Mouse (Mus musculus) hindbrain, embryonic 16.5 days (tissue): ENCODE measurements around the gene Chrng. TPM values are rescaled to one million over a fixed set of nuclear protein-coding genes. Genes with fewer than 3 reads are reported as not detected.

ENCODE experiments used
- ATAC-seq: fragments of 200-750 bp; cut with Nextera tagmentation; 2 replicates; pipeline ENCODE4 v1.8.0; 2017; ENCODE audit warnings: moderate TSS enrichment, moderate library complexity
- H3K27ac ChIP-seq: fragments of 300-500 bp; sonication (generic); 2 replicates; pipeline ENCODE4 v1.5.1; 2014; ENCODE audit warnings: low read depth, mild to moderate bottlenecking, control low read depth, low read length, moderate library complexity
- H3K27me3 ChIP-seq: fragments of 300-500 bp; sonication (generic); replicated peaks from 2 replicates; pipeline ENCODE4 v1.6.1; 2014; ENCODE audit warnings: low read length; ENCODE audit not compliant: control insufficient read depth, insufficient read depth
- H3K36me3 ChIP-seq: fragments of 300-500 bp; sonication (generic); 2 replicates; pipeline ENCODE4 v1.6.1; 2014; ENCODE audit warnings: mild to moderate bottlenecking, low read length, moderate library complexity, mixed read lengths; ENCODE audit not compliant: control insufficient read depth, insufficient read depth
- H3K4me1 ChIP-seq: fragments of 300-500 bp; sonication (generic); 2 replicates; pipeline ENCODE4 v1.6.1; 2014; ENCODE audit warnings: low read depth, low read length; ENCODE audit not compliant: control insufficient read depth, insufficient read depth
- H3K4me2 ChIP-seq: fragments of 300-500 bp; sonication (generic); 2 replicates; pipeline ENCODE4 v1.6.1; 2014; ENCODE audit warnings: mild to moderate bottlenecking, low read length, control low read depth, moderate library complexity
- H3K4me3 ChIP-seq: fragments of 300-500 bp; sonication (generic); 2 replicates; pipeline ENCODE4 v1.5.1; 2014; ENCODE audit warnings: mild to moderate bottlenecking, low read length, control low read depth, moderate library complexity
- H3K9ac ChIP-seq: fragments of 300-500 bp; sonication (generic); 2 replicates; pipeline ENCODE4 v1.6.1; 2014; ENCODE audit warnings: low read depth, mild to moderate bottlenecking, control low read depth, low read length, moderate library complexity
- H3K9me3 ChIP-seq: fragments of 300-500 bp; sonication (generic); 2 replicates; pipeline ENCODE4 v1.6.1; 2014; ENCODE audit warnings: mild to moderate bottlenecking, low read length, moderate library complexity; ENCODE audit not compliant: control insufficient read depth
- WGBS: fragments of 180-500 bp; shearing (Covaris S2); extraction: QIAGEN DNeasy Blood & Tissue Kit; methylation state at CpG from one replicate; pipeline ENCODE4 v1.1.7; 2014; 5-methylcytosine and 5-hydroxymethylcytosine counted together
- polyA plus RNA-seq: library from polyadenylated mRNA; unstranded; fragments of >200 nt; fragmentation: Nextera tagmentation; extraction: Ambion mirVana; gene quantifications from 2 replicates; pipeline ENCODE4 v1.2.1, GENCODE M21; 2015

The Chrng gene
- polyA plus RNA-seq, 1 experiment from 2014 or later, result not detected

DNA sequence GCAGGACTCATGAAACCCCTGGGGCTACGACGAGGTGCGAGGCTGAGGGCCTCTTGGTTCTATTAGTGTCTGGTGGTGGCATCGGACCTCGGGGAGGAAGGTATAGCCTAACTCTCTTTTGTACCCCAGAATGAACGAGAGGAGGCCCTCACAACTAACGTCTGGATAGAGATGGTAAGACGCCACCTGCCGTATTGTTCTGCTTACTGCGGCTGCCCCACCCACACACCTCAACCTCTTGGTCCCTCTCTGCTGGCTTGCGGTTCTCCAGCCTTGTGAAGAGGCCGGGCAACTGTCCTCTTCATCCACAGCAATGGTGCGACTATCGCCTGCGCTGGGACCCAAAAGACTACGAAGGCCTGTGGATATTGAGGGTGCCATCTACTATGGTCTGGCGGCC is 1.9 kb downstream of the Chrng start:
- no peak overlapping the region for H3K9ac ChIP-seq
- WGBS, result 24% methylated on average over 17 of the region's 17 CpGs
- no peaks in the 10 kb centered on the region for H3K9me3 ChIP-seq
- peaks cover 2% of the 10 kb centered on the region; the same call in 1 of the 2 replicates for H3K27me3 ChIP-seq
- no peak for ATAC-seq
- no peak overlapping the region for H3K27ac ChIP-seq
- no peak overlapping the region for H3K4me3 ChIP-seq
- no peaks in the 10 kb centered on the region for H3K4me1 ChIP-seq
- H3K36me3 ChIP-seq, result no peaks in the 10 kb centered on the region
- no peak overlapping the region for H3K4me2 ChIP-seq

DNA sequence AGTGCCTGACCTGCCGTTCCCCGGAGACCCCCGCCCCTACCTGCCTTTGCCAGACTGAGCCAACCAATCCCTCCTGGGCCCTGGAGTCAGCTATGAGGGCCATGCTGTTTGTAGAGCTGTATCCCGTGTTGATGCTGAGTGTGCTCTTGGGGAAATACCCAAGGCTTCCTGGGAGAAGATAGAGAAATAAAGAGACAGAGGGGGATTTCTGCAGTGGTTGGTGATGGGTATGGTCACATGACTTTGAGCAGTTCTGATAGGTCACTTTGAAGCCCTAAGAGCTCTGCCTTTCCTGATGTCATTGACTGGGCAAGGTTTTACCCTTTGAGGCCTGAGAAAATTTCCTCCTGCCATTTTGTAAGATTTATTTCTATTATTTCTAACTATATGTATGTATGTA is 7.0 kb downstream of the Chrng start:
- no peak overlapping the region for H3K9ac ChIP-seq
- ATAC-seq, result no peak
- no peak overlapping the region for H3K4me3 ChIP-seq
- no peak overlapping the region for H3K4me2 ChIP-seq
- peaks cover 2% of the 10 kb centered on the region; the same call in 1 of the 2 replicates for H3K27me3 ChIP-seq
- peaks cover 22% of the 10 kb centered on the region for H3K4me1 ChIP-seq
- H3K27ac ChIP-seq, result no peak overlapping the region
- H3K9me3 ChIP-seq, result no peaks in the 10 kb centered on the region
- no peaks in the 10 kb centered on the region for H3K36me3 ChIP-seq
- WGBS, result 88% methylated on average over 4 of the region's 4 CpGs

DNA sequence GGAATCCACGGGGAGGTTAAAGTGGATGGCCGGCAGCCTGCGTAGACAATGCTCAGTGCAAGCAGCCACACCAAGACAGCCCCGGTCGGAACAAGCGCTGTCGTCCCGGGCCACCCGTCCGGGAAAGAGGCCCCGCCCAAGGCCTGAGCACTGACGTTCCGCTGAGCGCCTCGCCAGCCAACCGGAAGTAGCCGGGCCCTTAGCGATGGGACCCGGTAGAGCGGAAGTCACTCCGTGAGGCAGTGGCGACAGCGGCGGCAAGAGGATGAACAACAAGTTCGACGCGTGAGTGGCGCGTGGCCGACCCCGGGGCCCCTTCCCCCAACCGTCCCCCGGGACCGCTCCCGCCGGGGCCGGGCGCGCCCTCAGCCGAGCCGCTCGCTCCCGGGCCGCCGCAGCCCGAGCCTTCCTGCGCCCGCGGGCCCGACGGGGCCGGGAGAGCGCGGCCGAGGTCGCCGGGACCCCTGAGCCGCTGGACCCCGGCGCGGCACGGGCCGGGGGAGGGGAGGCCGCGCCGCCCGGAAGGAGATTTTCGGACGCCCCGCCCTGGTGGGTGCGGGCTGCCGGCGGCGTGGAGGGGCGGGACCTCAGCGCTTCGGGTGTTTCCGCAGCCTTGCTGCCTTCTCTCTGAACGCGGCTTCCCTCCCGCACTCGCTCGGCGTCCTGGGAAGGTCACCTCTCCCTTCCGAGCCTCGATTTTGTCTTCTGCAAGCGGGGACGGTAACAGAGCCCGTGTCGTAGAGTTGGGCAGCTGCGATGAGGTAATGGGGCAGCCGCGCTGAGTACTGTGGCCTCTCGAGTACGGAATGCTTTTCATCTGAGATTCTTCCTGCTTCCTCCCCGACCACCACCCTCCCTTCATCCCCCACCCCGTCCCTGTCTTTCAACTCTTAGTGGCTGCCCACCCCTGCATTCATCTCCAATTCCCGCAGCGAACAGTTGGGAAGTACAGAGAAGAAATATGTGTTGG is 9.6 kb downstream of the Chrng start, which contains the start of gene Eif4e2:
TSS of gene Eif4e2 (plus strand) at position 180 of the 970 bp plus-strand sequence.
- Histone ChIP-seq H3K27ac (peak within 1 kb of the TSS; percentile 99), H3K4me2 (peak within 1 kb of the TSS; percentile 80), H3K4me1 (peaks cover 30% of the 10 kb centered on the region), H3K9ac (peak within 1 kb of the TSS; percentile 99), H3K36me3 (no peaks in the 10 kb centered on the region), H3K4me3 (peak within 1 kb of the TSS; percentile 96), H3K9me3 (no peaks in the 10 kb centered on the region), H3K27me3 (no peaks in the 10 kb centered on the region)
- ATAC-seq, result peak; percentile 97
- under 1% methylated on average over 79 of the region's 99 CpGs for WGBS

DNA sequence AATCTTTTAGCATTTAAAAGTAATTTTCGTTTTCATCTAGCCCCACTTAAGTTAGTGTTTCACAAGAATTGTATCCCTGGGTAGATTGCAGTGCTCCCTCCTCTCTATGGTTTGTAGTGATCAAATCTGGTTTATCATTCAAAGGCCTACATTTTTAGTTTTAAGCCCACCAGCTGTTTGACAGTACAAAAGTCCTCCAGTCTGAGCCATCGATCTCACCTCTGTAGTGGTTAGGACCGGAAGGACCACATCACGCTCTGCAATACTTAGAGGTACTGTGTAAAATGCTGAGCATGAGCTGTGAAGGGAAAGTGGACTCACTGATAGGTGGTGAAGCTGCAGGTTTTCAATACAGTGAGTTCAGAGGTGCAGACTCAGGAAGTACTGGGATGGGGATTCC is 10.3 kb downstream of the Chrng start:
- ATAC-seq, result no peak
- Histone ChIP-seq H3K4me1 (peaks cover 30% of the 10 kb centered on the region), H3K4me2 (peak overlapping the region; percentile 80), H3K27me3 (no peaks in the 10 kb centered on the region), H3K9ac (peak overlapping the region; percentile 99), H3K4me3 (peak overlapping the region; percentile 96), H3K27ac (peak overlapping the region; percentile 99; the same call in 1 of the 2 replicates), H3K36me3 (0 out of 2 replicates have a peak, but pooled peaks cover 5% of the 10 kb centered on the region), H3K9me3 (no peaks in the 10 kb centered on the region)
- WGBS, result 30% methylated on average over 4 of the region's 4 CpGs

DNA sequence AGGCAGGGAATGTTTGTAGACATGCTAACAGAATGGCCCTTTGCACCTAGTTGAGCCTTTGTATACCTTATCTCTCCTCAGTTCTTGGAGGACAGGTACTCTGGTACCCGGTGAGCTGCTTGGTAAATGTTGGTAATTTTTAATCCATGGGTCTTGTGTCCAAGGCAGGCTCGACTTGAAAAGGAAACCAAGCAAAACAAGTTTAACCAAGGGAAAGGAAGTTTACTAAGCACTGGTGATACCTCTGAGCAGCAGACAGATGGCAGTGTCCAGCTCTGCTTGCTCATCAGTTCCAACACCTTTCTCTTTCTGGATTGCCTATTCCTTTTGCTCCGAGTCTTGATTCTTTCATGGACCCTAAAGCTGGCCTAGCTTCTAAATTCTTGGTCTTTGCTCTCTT is 13.5 kb downstream of the Chrng start:
- WGBS, result 65% methylated on average over 3 of the region's 3 CpGs
- H3K36me3 ChIP-seq, result peaks cover 28% of the 10 kb centered on the region
- no peak overlapping the region for H3K4me2 ChIP-seq
- H3K27me3 ChIP-seq, result no peaks in the 10 kb centered on the region
- no peak for ATAC-seq
- peaks cover 28% of the 10 kb centered on the region for H3K4me1 ChIP-seq
- no peak overlapping the region for H3K4me3 ChIP-seq
- H3K27ac ChIP-seq, result no peak overlapping the region
- no peak overlapping the region for H3K9ac ChIP-seq
- H3K9me3 ChIP-seq, result no peaks in the 10 kb centered on the region

DNA sequence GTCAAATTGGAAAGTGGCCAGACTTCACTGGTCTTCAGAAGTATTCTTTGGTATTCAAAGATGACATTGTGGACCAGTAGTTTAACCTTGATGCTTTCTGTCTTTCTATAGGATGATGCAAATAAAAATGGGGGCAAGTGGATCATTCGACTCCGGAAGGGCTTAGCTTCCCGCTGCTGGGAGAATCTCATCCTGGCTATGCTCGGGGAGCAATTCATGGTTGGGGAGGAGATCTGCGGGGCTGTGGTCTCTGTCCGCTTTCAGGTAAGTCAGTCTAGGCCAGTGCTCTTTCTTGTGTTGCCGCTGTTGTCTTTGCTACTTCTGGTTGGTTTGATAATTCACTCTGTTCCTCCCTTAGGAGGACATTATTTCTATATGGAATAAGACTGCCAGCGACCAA is 21.3 kb downstream of the Chrng start:
- Histone ChIP-seq H3K4me2 (no peak overlapping the region), H3K27me3 (no peaks in the 10 kb centered on the region), H3K9me3 (no peaks in the 10 kb centered on the region), H3K9ac (no peak overlapping the region), H3K4me1 (no peaks in the 10 kb centered on the region), H3K27ac (no peak overlapping the region), H3K36me3 (peaks cover 65% of the 10 kb centered on the region), H3K4me3 (no peak overlapping the region)
- ATAC-seq, result no peak
- WGBS, result 95% methylated on average over 8 of the region's 8 CpGs

DNA sequence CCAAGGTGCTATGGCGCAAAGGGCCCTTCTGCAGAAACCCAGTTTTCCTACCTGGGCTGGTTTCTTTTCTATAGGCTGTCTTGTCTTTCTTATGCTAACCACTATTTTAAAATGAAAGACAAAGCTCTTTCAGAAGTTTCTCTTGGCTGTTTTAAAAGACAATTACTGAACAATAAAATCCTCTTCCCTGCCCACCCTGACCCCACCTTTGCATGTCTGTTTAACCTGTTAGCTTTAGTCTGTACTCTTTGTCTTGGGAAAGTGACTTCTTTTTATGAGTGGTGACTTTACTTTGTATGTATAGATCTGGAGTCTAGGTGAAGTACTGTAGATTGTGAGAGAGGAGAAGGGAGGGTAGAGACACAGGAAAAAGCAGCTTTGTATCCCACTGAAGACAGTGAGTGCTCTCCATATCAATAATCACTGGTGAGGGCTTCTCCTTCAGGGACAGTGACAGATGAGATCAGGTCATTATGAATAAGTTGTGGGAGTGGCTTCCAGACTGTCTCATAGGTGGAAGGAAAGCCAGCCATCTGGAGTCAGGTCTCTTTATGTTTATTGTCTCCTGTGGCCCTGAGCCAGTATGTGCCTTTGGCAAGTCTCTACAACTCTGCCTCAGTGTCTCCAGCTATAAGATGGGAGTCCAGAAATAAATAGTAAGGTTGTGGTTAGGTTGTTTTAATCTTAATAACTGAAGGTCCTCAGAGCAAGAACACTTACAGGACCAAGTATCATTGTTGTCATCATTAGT is 22.1 kb downstream of the Chrng start:
- Histone ChIP-seq H3K27me3 (no peaks in the 10 kb centered on the region), H3K36me3 (peaks cover 59% of the 10 kb centered on the region)
- no peak for ATAC-seq

DNA sequence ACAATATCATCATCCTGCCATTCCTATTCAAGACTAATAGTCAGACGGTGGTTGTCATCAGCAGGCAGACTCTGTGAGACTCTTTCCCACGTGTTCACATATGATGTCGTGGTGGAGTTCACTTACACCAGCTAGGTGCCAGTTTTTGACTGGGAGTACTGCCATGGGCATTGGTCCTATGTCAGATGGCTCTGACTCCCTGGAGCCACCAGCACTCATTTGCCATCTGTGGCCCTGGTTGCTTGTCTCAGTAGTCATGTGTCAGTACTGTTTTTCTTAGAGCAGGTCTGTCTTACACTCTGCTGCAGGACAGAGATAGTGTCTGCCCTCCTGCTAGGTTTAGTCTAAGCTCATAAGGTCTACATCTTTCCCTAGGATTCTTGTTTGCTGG is 22.7 kb downstream of the Chrng start:
- Histone ChIP-seq H3K27me3 (no peaks in the 10 kb centered on the region), H3K4me2 (no peak overlapping the region), H3K4me3 (no peak overlapping the region), H3K4me1 (no peaks in the 10 kb centered on the region), H3K9ac (no peak overlapping the region), H3K36me3 (peaks cover 55% of the 10 kb centered on the region), H3K27ac (no peak overlapping the region), H3K9me3 (no peaks in the 10 kb centered on the region)
- 70% methylated on average over 3 of the region's 3 CpGs for WGBS
- no peak for ATAC-seq

More for the DNA sequence above, 22.1 kb downstream of the Chrng start:
- H3K4me3 ChIP-seq, result no peak overlapping the region
- 100% methylated on average over 1 of the region's 1 CpGs for WGBS
- H3K27ac ChIP-seq, result no peak overlapping the region
- no peaks in the 10 kb centered on the region for H3K9me3 ChIP-seq
- H3K4me2 ChIP-seq, result no peak overlapping the region
- H3K4me1 ChIP-seq, result no peaks in the 10 kb centered on the region
- H3K9ac ChIP-seq, result no peak overlapping the region

DNA sequence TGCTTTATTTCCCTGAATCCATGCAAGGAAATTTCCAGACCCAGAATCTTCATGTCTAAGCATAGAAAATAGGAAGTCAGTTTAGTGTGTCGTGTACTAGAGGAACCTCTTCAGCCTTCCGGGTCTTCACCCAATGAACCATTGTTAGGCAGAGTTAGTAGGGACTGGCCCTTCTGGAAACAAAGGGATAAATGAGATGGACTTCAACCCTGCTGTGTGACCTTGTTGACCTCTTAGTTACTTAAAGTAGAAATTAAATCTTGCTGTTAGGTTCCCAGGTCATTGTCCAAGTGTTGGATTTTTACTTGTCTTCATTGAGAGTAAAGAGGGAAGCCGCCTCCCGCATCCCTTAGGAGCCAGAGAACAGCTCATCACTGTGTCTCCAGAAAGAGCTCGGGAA is 26.1 kb downstream of the Chrng start:
- Histone ChIP-seq H3K9me3 (no peaks in the 10 kb centered on the region), H3K4me2 (no peak overlapping the region), H3K27ac (no peak overlapping the region), H3K4me1 (no peaks in the 10 kb centered on the region), H3K36me3 (peaks cover 58% of the 10 kb centered on the region), H3K4me3 (no peak overlapping the region), H3K27me3 (no peaks in the 10 kb centered on the region), H3K9ac (no peak overlapping the region)
- 64% methylated on average over 5 of the region's 5 CpGs for WGBS
- no peak for ATAC-seq
